Mouse (Mus musculus): ENCODE data around the gene 9530003J23Rik.

Gene 9530003J23Rik

GRCm38 (mm10) chr10:117235866-117236265 is 2.6 kb downstream of the 9530003J23Rik start:
- Histone ChIP-seq H3K4me1 (replicated peaks; ENCODE audit: low read depth, low read length) (peaks cover 3% of the 10 kb centered on the region), H3K27me3 (ENCODE audit: insufficient read depth, low read length) (no peaks in the 10 kb centered on the region), H3K36me3 (ENCODE audit: insufficient read depth, low read length) (no peaks in the 10 kb centered on the region), H3K9me3 (ENCODE audit: low read length) (no peaks in the 10 kb centered on the region), H3K4me3 (replicated peaks; ENCODE audit: low read length) (no peak overlapping the region)
- TF ChIP-seq NANOG (IDR thresholded peaks at IDR 0.05; ENCODE audit: borderline replicate concordance, low read length) (no peak), POU5F1 (IDR thresholded peaks at IDR 0.05; ENCODE audit: borderline replicate concordance, low read length) (no peak), CTCF (conservative IDR thresholded peaks at IDR 0.05; ENCODE audit: low read length) (no peak)

DNA sequence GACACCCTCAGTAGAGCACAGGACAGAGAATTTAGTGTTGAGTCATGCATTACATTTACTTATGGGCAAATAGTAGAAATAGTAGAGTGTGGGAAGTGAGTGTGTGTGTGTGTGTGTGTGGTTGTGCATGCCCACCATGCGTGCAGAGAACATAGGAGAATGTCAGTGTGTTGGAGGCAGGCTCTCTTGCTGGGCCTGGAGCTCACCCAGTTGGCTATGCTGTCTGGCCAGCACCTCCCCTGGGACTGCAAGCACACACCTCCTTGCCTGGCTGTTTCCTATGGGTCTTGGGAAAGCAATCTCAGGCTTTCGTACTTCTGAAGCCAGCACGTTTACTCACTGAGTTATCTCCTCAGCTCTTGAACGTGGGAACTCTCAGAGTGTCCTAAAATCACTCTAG is 3.7 kb downstream of the 9530003J23Rik start:
- no peaks in the 10 kb centered on the region for H3K27me3 ChIP-seq (ENCODE audit: insufficient read depth, low read length)
- no peak for TF ChIP-seq POU5F1 (IDR thresholded peaks at IDR 0.05; ENCODE audit: borderline replicate concordance, low read length)
- no peak for TF ChIP-seq CTCF (conservative IDR thresholded peaks at IDR 0.05; ENCODE audit: low read length)
- TF ChIP-seq NANOG (IDR thresholded peaks at IDR 0.05; ENCODE audit: borderline replicate concordance, low read length) = no peak

DNA sequence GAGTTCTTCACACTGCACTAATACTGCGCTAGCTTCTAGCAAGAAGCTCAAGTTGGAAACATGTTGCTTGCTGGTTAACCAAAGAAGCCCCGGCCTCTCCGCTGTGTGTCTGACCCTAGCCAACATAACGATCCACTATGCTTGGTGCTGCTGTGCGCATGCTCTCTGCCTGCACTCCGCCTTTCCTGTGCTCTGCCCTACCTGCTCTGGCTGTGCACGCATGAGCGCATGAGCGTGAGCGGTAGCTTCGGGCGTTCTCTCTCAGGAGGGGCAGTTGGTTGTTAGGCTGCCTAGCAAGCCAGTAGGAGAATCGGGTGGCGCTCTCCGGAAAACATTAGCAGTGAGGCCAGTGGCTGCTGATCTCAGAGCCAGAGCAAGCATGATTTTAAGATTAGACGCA is 8.7 kb downstream of the 9530003J23Rik start:
- TF ChIP-seq NANOG (IDR thresholded peaks at IDR 0.05; ENCODE audit: borderline replicate concordance, low read length) (no peak), CTCF (conservative IDR thresholded peaks at IDR 0.05; ENCODE audit: low read length) (no peak), POU5F1 (IDR thresholded peaks at IDR 0.05; ENCODE audit: borderline replicate concordance, low read length) (no peak)
- H3K27me3 ChIP-seq (ENCODE audit: insufficient read depth, low read length) = no peaks in the 10 kb centered on the region
- no peaks in the 10 kb centered on the region for H3K36me3 ChIP-seq (ENCODE audit: insufficient read depth, low read length)
- H3K4me1 ChIP-seq (replicated peaks; ENCODE audit: low read depth, low read length) = peaks cover 38% of the 10 kb centered on the region
- H3K9me3 ChIP-seq (ENCODE audit: low read length) = no peaks in the 10 kb centered on the region
- H3K4me3 ChIP-seq (replicated peaks; ENCODE audit: low read length) = peak overlapping the region; percentile 45

More for the DNA sequence above, 3.7 kb downstream of the 9530003J23Rik start:
- H3K36me3 ChIP-seq (ENCODE audit: insufficient read depth, low read length) = no peaks in the 10 kb centered on the region
- H3K4me3 ChIP-seq (replicated peaks; ENCODE audit: low read length) = no peak overlapping the region
- H3K9me3 ChIP-seq (ENCODE audit: low read length) = no peaks in the 10 kb centered on the region
- H3K4me1 ChIP-seq (replicated peaks; ENCODE audit: low read depth, low read length) = peaks cover 13% of the 10 kb centered on the region

- TF ChIP-seq POU5F1 (IDR thresholded peaks at IDR 0.05; ENCODE audit: borderline replicate concordance, low read length) (no peak), NANOG (IDR thresholded peaks at IDR 0.05; ENCODE audit: borderline replicate concordance, low read length) (no peak), CTCF (conservative IDR thresholded peaks at IDR 0.05; ENCODE audit: low read length) (no peak)
- Histone ChIP-seq H3K36me3 (ENCODE audit: insufficient read depth, low read length) (peaks cover 20% of the 10 kb centered on the region), H3K27me3 (ENCODE audit: insufficient read depth, low read length) (no peaks in the 10 kb centered on the region), H3K9me3 (ENCODE audit: low read length) (no peaks in the 10 kb centered on the region), H3K4me3 (replicated peaks; ENCODE audit: low read length) (no peak overlapping the region), H3K4me1 (replicated peaks; ENCODE audit: low read depth, low read length) (peaks cover 60% of the 10 kb centered on the region)
Observed at GRCm38 (mm10) chr10:117226002-117226401, 12.5 kb downstream of the 9530003J23Rik start.

DNA sequence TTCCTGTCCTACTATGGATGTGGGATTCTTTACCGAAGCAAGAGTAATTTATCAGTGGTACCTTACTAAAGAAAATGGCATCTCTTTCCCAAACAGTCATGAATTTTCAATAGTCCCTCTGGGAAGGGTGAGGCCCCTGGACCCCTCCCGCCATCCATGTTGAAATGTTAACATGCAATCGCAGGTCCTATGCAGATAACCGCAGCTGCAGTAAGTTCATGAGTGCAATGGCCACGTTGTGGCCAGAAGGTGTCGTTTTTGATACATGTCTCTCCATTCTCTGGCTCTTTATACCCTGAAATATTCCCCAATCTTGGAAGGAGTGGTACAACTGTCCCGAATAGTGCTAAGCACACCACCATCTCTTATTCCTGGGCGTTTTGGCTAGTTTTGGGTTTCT is 13.4 kb downstream of the 9530003J23Rik start:
- peak overlapping the region; percentile 90 for H3K4me3 ChIP-seq (replicated peaks; ENCODE audit: low read length)
- H3K9me3 ChIP-seq (ENCODE audit: low read length) = no peaks in the 10 kb centered on the region
- no peaks in the 10 kb centered on the region for H3K27me3 ChIP-seq (ENCODE audit: insufficient read depth, low read length)
- peaks cover 29% of the 10 kb centered on the region for H3K36me3 ChIP-seq (ENCODE audit: insufficient read depth, low read length)
- TF ChIP-seq NANOG (IDR thresholded peaks at IDR 0.05; ENCODE audit: borderline replicate concordance, low read length) (no peak), CTCF (conservative IDR thresholded peaks at IDR 0.05; ENCODE audit: low read length) (no peak; the same call in 1 of the 2 replicates), POU5F1 (IDR thresholded peaks at IDR 0.05; ENCODE audit: borderline replicate concordance, low read length) (no peak)
- H3K4me1 ChIP-seq (replicated peaks; ENCODE audit: low read depth, low read length) = peaks cover 51% of the 10 kb centered on the region

DNA sequence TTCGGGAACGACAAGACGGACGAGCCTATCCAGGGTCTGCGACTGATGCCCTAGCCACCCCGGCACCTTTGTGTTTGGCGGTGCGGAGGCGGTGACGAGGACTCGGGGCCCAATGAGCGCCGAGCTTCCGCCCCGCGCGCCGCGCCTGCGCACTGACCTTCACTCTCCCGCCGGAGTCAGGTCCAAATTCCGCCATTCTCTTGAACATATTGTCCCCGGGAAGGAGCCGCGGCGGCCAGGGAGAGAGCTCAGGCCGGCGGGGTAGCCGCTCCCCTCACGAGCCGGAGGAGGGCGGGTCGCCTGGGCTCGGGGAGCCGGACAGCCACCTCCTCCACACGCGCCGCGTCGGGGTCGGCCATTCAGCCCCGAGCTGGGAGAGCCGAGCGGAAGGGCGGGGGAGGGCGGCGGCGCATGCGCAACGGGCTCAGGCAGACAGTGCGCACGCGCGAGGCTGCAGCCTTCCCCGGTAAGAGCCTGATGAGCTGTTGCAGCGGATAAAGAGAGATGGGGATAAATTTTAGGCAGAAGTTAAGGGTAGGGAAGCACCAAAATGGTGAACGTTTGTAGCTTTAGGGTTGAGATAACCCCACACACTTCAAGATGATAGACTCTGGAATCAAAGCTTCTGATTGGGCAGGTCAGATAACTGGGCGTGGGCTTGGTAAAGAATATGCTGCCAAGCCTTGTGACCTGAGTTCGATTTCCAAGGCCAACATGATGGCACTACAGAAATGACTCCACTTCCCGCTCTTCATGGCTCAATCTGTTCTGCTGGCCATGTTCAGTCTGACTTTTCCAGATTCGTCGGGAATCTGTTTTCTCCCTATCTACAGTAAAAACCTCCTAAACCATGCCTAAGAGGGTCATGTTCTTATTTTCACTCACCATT is 14.2 kb downstream of the 9530003J23Rik start, which contains the start of gene Yeats4:
Gene Yeats4 (minus strand): TSS at position 406 of the 889 bp plus-strand sequence.
- H3K4me1 ChIP-seq (replicated peaks; ENCODE audit: low read depth, low read length) = peaks cover 44% of the 10 kb centered on the region
- H3K9me3 ChIP-seq (ENCODE audit: low read length) = no peaks in the 10 kb centered on the region
- TF ChIP-seq NANOG (IDR thresholded peaks at IDR 0.05; ENCODE audit: borderline replicate concordance, low read length) = no peak
- TF ChIP-seq POU5F1 (IDR thresholded peaks at IDR 0.05; ENCODE audit: borderline replicate concordance, low read length) = no peak
- TF ChIP-seq CTCF (conservative IDR thresholded peaks at IDR 0.05; ENCODE audit: low read length) = no peak
- H3K27me3 ChIP-seq (ENCODE audit: insufficient read depth, low read length) = no peaks in the 10 kb centered on the region
- H3K4me3 ChIP-seq (replicated peaks; ENCODE audit: low read length) = peak within 1 kb of the TSS; percentile 90
- H3K36me3 ChIP-seq (ENCODE audit: insufficient read depth, low read length) = peaks cover 37% of the 10 kb centered on the region

DNA sequence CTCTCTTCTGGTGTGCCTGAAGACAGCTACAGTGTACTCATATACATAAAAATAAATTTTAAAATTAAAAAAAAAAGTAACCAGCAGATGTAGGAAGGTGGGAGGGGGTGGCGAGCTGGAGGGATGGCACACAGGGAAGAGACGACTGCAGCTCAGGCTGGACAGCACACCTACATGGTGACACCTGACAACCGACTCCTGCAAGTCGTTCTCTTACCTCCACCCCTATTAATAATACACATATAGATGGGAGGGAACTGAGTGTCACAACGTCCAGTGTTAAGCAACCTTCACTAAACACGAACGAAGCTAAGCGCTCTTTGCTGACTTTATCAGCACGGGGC is 14.8 kb downstream of the 9530003J23Rik start:
- peak overlapping the region; percentile 90 for H3K4me3 ChIP-seq (replicated peaks; ENCODE audit: low read length)
- no peaks in the 10 kb centered on the region for H3K27me3 ChIP-seq (ENCODE audit: insufficient read depth, low read length)
- no peaks in the 10 kb centered on the region for H3K9me3 ChIP-seq (ENCODE audit: low read length)
- peaks cover 39% of the 10 kb centered on the region for H3K4me1 ChIP-seq (replicated peaks; ENCODE audit: low read depth, low read length)
- TF ChIP-seq CTCF (conservative IDR thresholded peaks at IDR 0.05; ENCODE audit: low read length) = no peak
- no peak for TF ChIP-seq NANOG (IDR thresholded peaks at IDR 0.05; ENCODE audit: borderline replicate concordance, low read length)
- TF ChIP-seq POU5F1 (IDR thresholded peaks at IDR 0.05; ENCODE audit: borderline replicate concordance, low read length) = no peak
- H3K36me3 ChIP-seq (ENCODE audit: insufficient read depth, low read length) = peaks cover 40% of the 10 kb centered on the region

- no peak for TF ChIP-seq NANOG (IDR thresholded peaks at IDR 0.05; ENCODE audit: borderline replicate concordance, low read length)
- no peak for TF ChIP-seq CTCF (conservative IDR thresholded peaks at IDR 0.05; ENCODE audit: low read length)
- no peak for TF ChIP-seq POU5F1 (IDR thresholded peaks at IDR 0.05; ENCODE audit: borderline replicate concordance, low read length)
- H3K27me3 ChIP-seq (ENCODE audit: insufficient read depth, low read length) = no peaks in the 10 kb centered on the region
- H3K4me3 ChIP-seq (replicated peaks; ENCODE audit: low read length) = peak overlapping the region; percentile 90
- H3K4me1 ChIP-seq (replicated peaks; ENCODE audit: low read depth, low read length) = peaks cover 47% of the 10 kb centered on the region
- peaks cover 49% of the 10 kb centered on the region for H3K36me3 ChIP-seq (ENCODE audit: insufficient read depth, low read length)
- no peaks in the 10 kb centered on the region for H3K9me3 ChIP-seq (ENCODE audit: low read length)
Observed at GRCm38 (mm10) chr10:117222821-117223220, 15.7 kb downstream of the 9530003J23Rik start.

Data from E14TG2a.4 (cell line).